Mouse (Mus musculus): ENCODE data around the gene Tmem156. TPM values are rescaled to one million over a fixed set of nuclear protein-coding genes. Genes with fewer than 3 reads are reported as not detected.

The Tmem156 gene
- polyA plus RNA-seq, 1 experiment from 2014 or later: 0.71 TPM

DNA sequence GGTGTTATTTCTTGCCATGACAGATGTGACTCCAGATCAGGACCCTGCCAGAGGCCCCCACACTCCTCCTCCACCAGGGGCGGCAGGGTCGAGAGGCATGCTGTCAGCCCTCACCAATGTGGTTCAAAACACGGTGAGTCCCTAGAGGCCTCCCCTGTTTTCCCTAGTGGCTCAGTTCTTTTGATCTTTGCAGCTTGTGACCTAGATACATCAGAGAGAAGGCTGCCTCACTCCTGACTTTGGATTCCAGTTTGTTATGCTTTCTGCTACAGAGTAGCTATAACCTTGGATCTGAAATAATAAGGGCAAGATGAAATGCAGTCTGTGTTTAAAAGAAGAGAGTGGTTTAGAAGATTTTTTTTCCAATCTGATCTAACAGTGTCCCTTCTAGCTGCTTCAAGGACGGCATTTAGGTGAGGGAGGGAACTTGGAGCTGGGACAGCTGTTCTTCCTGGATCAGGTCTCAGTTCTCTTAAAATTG is 85.9 kb downstream of the Tmem156 start:
- no peak for ATAC-seq (replicated peaks; ENCODE audit: extremely low read depth, insufficient read depth, low FRiP score)
- Histone ChIP-seq H3K4me1 (ENCODE audit: control insufficient read depth, insufficient read depth, low read length) (no peaks in the 10 kb centered on the region), H3K4me2 (ENCODE audit: low read depth, low read length) (no peak overlapping the region), H3K36me3 (ENCODE audit: control insufficient read depth, insufficient read depth) (peaks cover 24% of the 10 kb centered on the region), H3K27ac (ENCODE audit: low read length) (no peak overlapping the region), H3K4me3 (ENCODE audit: low read length) (no peak overlapping the region), H3K9ac (ENCODE audit: low read length) (no peak overlapping the region), H3K9me3 (replicated peaks; ENCODE audit: control insufficient read depth, low read length) (no peaks in the 10 kb centered on the region; the same call in 1 of the 2 replicates), H3K27me3 (ENCODE audit: control insufficient read depth, insufficient read depth, low read length) (no peaks in the 10 kb centered on the region)
- WGBS: 36% methylated on average over 4 of the region's 4 CpGs

DNA sequence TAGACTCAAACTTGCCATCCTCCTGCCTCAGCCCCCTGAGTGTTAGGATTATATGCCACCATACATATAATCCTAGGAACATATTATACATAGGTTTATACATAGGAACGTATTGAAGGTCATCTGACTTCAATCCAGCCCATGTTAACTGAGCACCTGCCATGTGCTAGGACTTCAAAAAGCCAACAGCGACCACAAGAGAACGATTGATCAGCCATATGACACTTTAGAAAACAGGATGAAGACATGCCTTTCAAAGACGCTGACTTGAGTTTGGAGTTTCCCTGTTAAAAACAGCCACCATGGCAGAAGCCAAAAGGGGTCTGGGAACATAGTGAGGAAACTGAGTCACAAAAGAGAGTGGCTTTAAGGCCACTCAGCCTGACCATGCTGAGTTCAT is 86.7 kb downstream of the Tmem156 start:
- H3K4me3 ChIP-seq (ENCODE audit: low read length): no peak overlapping the region
- H3K27me3 ChIP-seq (ENCODE audit: control insufficient read depth, insufficient read depth, low read length): no peaks in the 10 kb centered on the region
- H3K4me1 ChIP-seq (ENCODE audit: control insufficient read depth, insufficient read depth, low read length): no peaks in the 10 kb centered on the region
- peaks cover 16% of the 10 kb centered on the region for H3K36me3 ChIP-seq (ENCODE audit: control insufficient read depth, insufficient read depth)
- no peak overlapping the region for H3K4me2 ChIP-seq (ENCODE audit: low read depth, low read length)
- 91% methylated on average over 4 of the region's 4 CpGs for WGBS
- no peak for ATAC-seq (replicated peaks; ENCODE audit: extremely low read depth, insufficient read depth, low FRiP score)
- no peak overlapping the region for H3K27ac ChIP-seq (ENCODE audit: low read length)
- no peaks in the 10 kb centered on the region for H3K9me3 ChIP-seq (replicated peaks; ENCODE audit: control insufficient read depth, low read length)
- no peak overlapping the region for H3K9ac ChIP-seq (ENCODE audit: low read length)

Other genes starting within 250 kb of the Tmem156 start
- 0.49 and 0.81 TPM in 2 replicates for gene Tlr1, start 158.6 kb downstream of the Tmem156 start, polyA plus RNA-seq (2015; fragmentation: Nextera tagmentation; extraction: Ambion mirVana)
- 0.50 and 0.62 TPM in 2 replicates for gene Tlr6, start 132.0 kb downstream of the Tmem156 start, polyA plus RNA-seq (2015; fragmentation: Nextera tagmentation; extraction: Ambion mirVana)
- gene Fam114a1, start 122.1 kb downstream of the Tmem156 start, polyA plus RNA-seq (2015; fragmentation: Nextera tagmentation; extraction: Ambion mirVana): 36.1 and 36.4 TPM in 2 replicates
- 10.2 and 13.7 TPM in 2 replicates for gene Klhl5, start 15.4 kb upstream of the Tmem156 start, polyA plus RNA-seq (2015; fragmentation: Nextera tagmentation; extraction: Ambion mirVana)
- gene Wdr19, start 107.6 kb upstream of the Tmem156 start, polyA plus RNA-seq (2015; fragmentation: Nextera tagmentation; extraction: Ambion mirVana): 5.0 and 5.6 TPM in 2 replicates
- gene Rfc1, start 243.5 kb upstream of the Tmem156 start, polyA plus RNA-seq (2015; fragmentation: Nextera tagmentation; extraction: Ambion mirVana): 50.1 and 55.2 TPM in 2 replicates

All from heart, embryonic 16.5 days (tissue).